Mouse (Mus musculus) heart, adult 8-10 months (tissue): Measurements from ENCODE around the gene Myo10. TPM values are rescaled to one million over a fixed set of nuclear protein-coding genes. Genes with fewer than 3 reads are reported as not detected.

Experiments used
- DNase-seq: peaks from one replicate; pipeline ENCODE4 v3.0.0; 2022; ENCODE audit warnings: low spot score
- total RNA-seq, 4 experiments: library from RNA; stranded (reverse); gene quantifications; 2 replicates each; pipeline ENCODE4 v1.2.4; 2022

Myo10 gene
- total RNA-seq, 4 experiments from 2014 or later: 71.7 to 84.5 (median 73.3) TPM

- DNase-seq: no peak
Observed at GRCm38 (mm10) chr15:25651820-25652219, 29.5 kb downstream of the Myo10 start.

- DNase-seq: no peak
Observed at GRCm38 (mm10) chr15:25652368-25652767, 30.0 kb downstream of the Myo10 start.

- no peak for DNase-seq
Observed at GRCm38 (mm10) chr15:25652933-25653332, 30.6 kb downstream of the Myo10 start.

- no peak for DNase-seq
Observed at GRCm38 (mm10) chr15:25653680-25654079, 31.4 kb downstream of the Myo10 start.

GRCm38 (mm10) chr15:25662833-25663519 is 40.7 kb downstream of the Myo10 start:
- DNase-seq: no peak

GRCm38 (mm10) chr15:25669283-25670247 is 47.2 kb downstream of the Myo10 start:
- DNase-seq: no peak

- DNase-seq: no peak
Observed at GRCm38 (mm10) chr15:25673231-25673980, 51.1 kb downstream of the Myo10 start.

- DNase-seq: no peak
Observed at GRCm38 (mm10) chr15:25674099-25674931, 52.0 kb downstream of the Myo10 start.

- DNase-seq: no peak
Observed at GRCm38 (mm10) chr15:25674932-25675250, 52.6 kb downstream of the Myo10 start.

- DNase-seq: no peak
Observed at GRCm38 (mm10) chr15:25675359-25675758, 53.0 kb downstream of the Myo10 start.

- no peak for DNase-seq
Observed at GRCm38 (mm10) chr15:25676056-25676785, 53.9 kb downstream of the Myo10 start.

GRCm38 (mm10) chr15:25679081-25679480 is 56.8 kb downstream of the Myo10 start:
- peak; percentile 13 for DNase-seq

- DNase-seq: no peak
Observed at GRCm38 (mm10) chr15:25679616-25680015, 57.3 kb downstream of the Myo10 start.

- peak; percentile 18 for DNase-seq
Observed at GRCm38 (mm10) chr15:25680269-25680818, 58.0 kb downstream of the Myo10 start.

- no peak for DNase-seq
Observed at GRCm38 (mm10) chr15:25682953-25683507, 60.7 kb downstream of the Myo10 start.

- DNase-seq: no peak
Observed at GRCm38 (mm10) chr15:25685186-25685585, 62.9 kb downstream of the Myo10 start.

- no peak for DNase-seq
Observed at GRCm38 (mm10) chr15:25688424-25689283, 66.3 kb downstream of the Myo10 start.

- DNase-seq: no peak
Observed at GRCm38 (mm10) chr15:25689477-25689876, 67.2 kb downstream of the Myo10 start.
